29 mouse cellular contexts compared by ENCODE assay signal in the genomic region with DNA sequence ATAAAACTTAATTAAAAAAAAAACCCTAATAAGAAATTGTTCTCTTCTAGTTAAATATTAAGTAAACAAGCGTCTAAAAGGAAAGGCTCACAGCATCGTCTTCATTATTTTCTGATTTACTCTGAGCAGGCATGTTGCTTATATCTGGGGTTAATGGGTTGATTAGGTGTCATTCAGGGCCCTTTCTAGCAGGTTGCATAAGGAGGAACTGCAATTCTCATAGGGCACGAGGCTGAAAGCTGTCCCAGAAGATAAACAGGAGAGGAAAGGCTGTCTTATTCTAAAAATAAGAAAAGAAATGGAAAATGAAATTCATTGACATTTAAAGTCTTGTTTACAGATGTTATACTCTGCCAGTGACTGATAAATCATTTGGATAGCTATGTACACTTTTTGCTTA. TPM values are rescaled to one million over a fixed set of nuclear protein-coding genes. Genes with fewer than 3 reads are reported as not detected.
"Had no signal": no experiment of that assay in that cellular context is flagged by ENCODE, and none has a peak within 500 bp of the region (broad histone marks: within the 10 kb centered on the region; RNA-seq: fewer than 3 reads in every experiment).

No protein-coding gene starts in this region.

- H3K27ac ChIP-seq: limb, embryonic 10.5 days; limb, embryonic 12.5 days; limb, embryonic 13.5 days; limb, embryonic 15.5 days; liver, embryonic 12.5 days; liver, embryonic 13.5 days; liver, embryonic 14.5 days; liver, embryonic 15.5 days; lung, embryonic 15.5 days; macrophage; midbrain, embryonic 10.5 days; midbrain, embryonic 12.5 days; midbrain, embryonic 13.5 days; midbrain, embryonic 15.5 days had no signal

- H3K27me3 ChIP-seq: limb, embryonic 12.5 days; limb, embryonic 13.5 days; limb, embryonic 15.5 days; liver, embryonic 12.5 days; liver, embryonic 13.5 days; liver, embryonic 15.5 days; lung, embryonic 15.5 days; megakaryocyte, embryonic 14.5 days; midbrain, embryonic 12.5 days; midbrain, embryonic 13.5 days; midbrain, embryonic 15.5 days had no signal

- H3K9ac ChIP-seq: limb, embryonic 12.5 days; limb, embryonic 13.5 days; limb, embryonic 15.5 days; liver, embryonic 12.5 days; liver, embryonic 13.5 days; liver, embryonic 14.5 days; liver, embryonic 15.5 days; liver, postnatal 0 days; lung, embryonic 14.5 days; lung, embryonic 15.5 days; midbrain, embryonic 12.5 days; midbrain, embryonic 13.5 days; midbrain, embryonic 15.5 days had no signal

- DNase-seq: left cerebral cortex, postnatal 4 days; liver; liver, embryonic 13.5 days; liver, postnatal 0 days; lung, adult 18-20 months; lung, adult 2 months; lung, embryonic 14.5 days; lung, postnatal 10 days; lung, postnatal 14 days; lung, postnatal 36 days; lung, postnatal 4 days; midbrain, embryonic 14.5 days had no signal

- ATAC-seq: liver, embryonic 12.5 days; liver, postnatal 0 days; lung, postnatal 0 days; midbrain, embryonic 13.5 days; midbrain, embryonic 15.5 days; midbrain, embryonic 16.5 days had no signal

- H3K36me3 ChIP-seq: limb, embryonic 10.5 days; limb, embryonic 12.5 days; limb, embryonic 13.5 days; limb, embryonic 15.5 days; liver, embryonic 12.5 days; liver, embryonic 13.5 days; liver, embryonic 15.5 days; lung, embryonic 15.5 days; midbrain, embryonic 10.5 days; midbrain, embryonic 12.5 days; midbrain, embryonic 13.5 days; midbrain, embryonic 15.5 days had no signal

- H3K4me3 ChIP-seq: limb, embryonic 10.5 days; limb, embryonic 12.5 days; limb, embryonic 13.5 days; limb, embryonic 15.5 days; liver, embryonic 12.5 days; liver, embryonic 13.5 days; liver, embryonic 15.5 days; lung, embryonic 15.5 days; megakaryocyte, embryonic 14.5 days; midbrain, embryonic 10.5 days; midbrain, embryonic 12.5 days; midbrain, embryonic 13.5 days; midbrain, embryonic 15.5 days; myocyte had no signal

- H3K4me1 ChIP-seq: limb, embryonic 15.5 days; lung, embryonic 15.5 days; midbrain, embryonic 10.5 days; midbrain, embryonic 12.5 days; midbrain, embryonic 13.5 days; midbrain, embryonic 15.5 days had no signal

- H3K9me3 ChIP-seq: limb, embryonic 10.5 days; limb, embryonic 12.5 days; limb, embryonic 13.5 days; limb, embryonic 15.5 days; liver, embryonic 12.5 days; liver, embryonic 13.5 days; liver, embryonic 15.5 days; lung, embryonic 15.5 days; megakaryocyte, embryonic 14.5 days; midbrain, embryonic 10.5 days; midbrain, embryonic 12.5 days; midbrain, embryonic 13.5 days; midbrain, embryonic 15.5 days had no signal

RNA-seq across cellular contexts. Expression of a gene that starts 5.2 kb away (rescaled TPM):
- polyA plus RNA-seq: limb, embryonic 12.5 days had no signal
